Mouse (Mus musculus): ENCODE measurements around the gene Slc35b4. TPM values are rescaled to one million over a fixed set of nuclear protein-coding genes. Genes with fewer than 3 reads are reported as not detected.

Gene Slc35b4
- total RNA-seq (2023): 19.4 TPM

GRCm38 (mm10) chr6:34176864-34177247 is at the start of gene Slc35b4:
TSS of gene Slc35b4 (minus strand) at chr6:34177111.

Other genes starting within 250 kb of the Slc35b4 start
- not detected for gene Lrguk, start 147.7 kb downstream of the Slc35b4 start, total RNA-seq (2023)
- gene Akr1b3, start 140.4 kb upstream of the Slc35b4 start, total RNA-seq (2023): 121 TPM
- gene Akr1b8, start 177.0 kb upstream of the Slc35b4 start, total RNA-seq (2023): not detected
- gene Akr1b10, start 207.1 kb upstream of the Slc35b4 start, total RNA-seq (2023): 22.0 TPM
- not detected for gene Akr1b7, start 235.2 kb upstream of the Slc35b4 start, total RNA-seq (2023)

Data from CD4-positive naive resting alpha-beta T cell, adult 76 days (primary cell).